Mouse (Mus musculus) liver, postnatal 0 days (tissue): ENCODE results near the gene Wwc1. TPM values are rescaled to one million over a fixed set of nuclear protein-coding genes. Genes with fewer than 3 reads are reported as not detected.

ENCODE experiments used
- ATAC-seq: fragments of 200-750 bp; cut with Nextera tagmentation; 2 replicates; pipeline ENCODE4 v1.8.0; 2017; ENCODE audit warnings: mild to moderate bottlenecking, moderate library complexity
- DNase-seq: peaks from one replicate; pipeline ENCODE4 v3.0.0-alpha.2; 2016
- H3K27ac ChIP-seq: fragments of 300-500 bp; sonication (generic); 2 replicates; pipeline ENCODE4 v1.5.1; 2014; ENCODE audit warnings: antibody characterized with exemption, moderate library complexity, mild to moderate bottlenecking, low read depth
- H3K27me3 ChIP-seq: fragments of 300-500 bp; sonication (generic); 2 replicates; pipeline ENCODE4 v1.6.1; 2014; ENCODE audit warnings: low read length, control low read depth, mixed read lengths; ENCODE audit not compliant: insufficient read depth
- H3K36me3 ChIP-seq: fragments of 300-500 bp; sonication (generic); replicated peaks from 2 replicates; pipeline ENCODE4 v1.6.1; 2014; ENCODE audit warnings: mild to moderate bottlenecking, control low read depth, low read length, moderate library complexity, mixed read lengths; ENCODE audit not compliant: insufficient read depth
- H3K4me1 ChIP-seq: fragments of 300-500 bp; sonication (generic); 2 replicates; pipeline ENCODE4 v1.6.1; 2014; ENCODE audit warnings: antibody characterized with exemption, mild to moderate bottlenecking, control low read depth; ENCODE audit not compliant: insufficient read depth
- H3K4me2 ChIP-seq: fragments of 300-500 bp; sonication (generic); 2 replicates; pipeline ENCODE4 v1.6.1; 2014; ENCODE audit warnings: low read depth, mild to moderate bottlenecking, low read length, moderate library complexity, mixed read lengths
- H3K4me3 ChIP-seq: fragments of 300-500 bp; sonication (generic); 2 replicates; pipeline ENCODE4 v1.5.1; 2014; ENCODE audit warnings: low read depth, low read length
- H3K9ac ChIP-seq: fragments of 300-500 bp; sonication (generic); replicated peaks from 2 replicates; pipeline ENCODE4 v1.6.1; 2014; ENCODE audit warnings: mild to moderate bottlenecking, moderate library complexity
- H3K9me3 ChIP-seq: fragments of 300-500 bp; sonication (generic); 2 replicates; pipeline ENCODE4 v1.6.1; 2016; ENCODE audit warnings: mild to moderate bottlenecking, control low read depth, low read length, mixed read lengths
- CTCF ChIP-seq: sonication (generic); IDR thresholded peaks from 2 replicates; pipeline ENCODE4 v1.5.1; 2016; ENCODE audit warnings: antibody characterized with exemption, low read depth
- EP300 ChIP-seq: IDR thresholded peaks from 2 replicates; pipeline ENCODE4 v1.6.1; 2016; ENCODE audit warnings: antibody characterized with exemption, low read depth, mild to moderate bottlenecking
- WGBS: fragments of 180-500 bp; shearing (Covaris S2); extraction: QIAGEN DNeasy Blood & Tissue Kit; methylation state at CpG from one replicate; pipeline ENCODE4 v1.1.7; 2014; ENCODE audit not compliant: insufficient replicate concordance; 5-methylcytosine and 5-hydroxymethylcytosine counted together
- polyA plus RNA-seq: library from polyadenylated mRNA; unstranded; fragments of >200 nt; fragmentation: Nextera tagmentation; extraction: Ambion mirVana; gene quantifications from 2 replicates; pipeline ENCODE4 v1.2.1, GENCODE M21; 2015

The Wwc1 gene
- polyA plus RNA-seq, 1 experiment from 2014 or later, result 6.3 TPM

DNA sequence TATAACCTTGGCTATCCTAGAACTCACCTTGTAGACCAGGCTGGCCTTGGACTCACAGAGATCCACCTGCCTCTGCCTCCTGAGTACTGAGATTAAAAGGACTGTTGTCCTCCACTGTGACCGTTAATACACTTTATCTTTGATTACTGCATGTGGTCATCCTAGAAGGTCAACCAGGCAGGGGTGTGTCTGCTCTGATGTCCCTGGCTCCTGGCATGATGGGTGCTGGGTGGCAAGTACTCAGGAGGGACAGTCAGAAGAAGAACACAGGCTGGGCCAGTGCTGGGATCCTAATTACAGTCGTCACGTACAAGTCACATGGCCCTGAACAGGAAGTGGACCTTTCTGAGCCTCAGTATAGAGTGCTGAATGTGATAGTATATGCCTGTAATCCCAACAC is 38.7 kb downstream of the Wwc1 start:
- no peak overlapping the region for H3K9ac ChIP-seq
- TF ChIP-seq CTCF (no peak), EP300 (no peak)
- DNase-seq (no peak), ATAC-seq (no peak)
- 51% methylated on average over 3 of the region's 3 CpGs for WGBS
- H3K4me3 ChIP-seq, result no peak overlapping the region
- no peak overlapping the region for H3K4me2 ChIP-seq
- no peaks in the 10 kb centered on the region for H3K9me3 ChIP-seq
- H3K27me3 ChIP-seq, result no peaks in the 10 kb centered on the region
- peaks cover 2% of the 10 kb centered on the region; the same call in 1 of the 2 replicates for H3K4me1 ChIP-seq
- no peaks in the 10 kb centered on the region for H3K36me3 ChIP-seq
- no peak overlapping the region for H3K27ac ChIP-seq

DNA sequence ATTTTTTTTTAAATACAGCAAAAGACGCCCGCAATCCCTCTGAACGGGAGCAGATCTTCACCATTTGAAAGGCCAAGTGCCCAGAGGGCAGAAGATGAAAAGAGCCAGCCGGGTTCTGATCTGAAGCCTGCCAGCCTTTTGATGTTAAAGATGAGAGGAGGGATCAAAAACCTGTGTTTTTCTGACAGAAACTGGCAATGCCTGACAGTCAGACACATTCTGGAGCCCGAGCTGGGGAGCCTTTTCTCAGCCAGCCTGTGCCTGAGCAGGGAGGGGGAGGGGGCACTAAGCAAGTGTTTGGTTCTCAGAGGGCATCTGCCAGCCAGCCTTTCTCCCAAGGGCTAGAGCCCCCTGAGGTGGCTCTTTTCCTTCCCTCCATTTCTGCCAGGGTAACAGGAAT is 39.3 kb downstream of the Wwc1 start:
- 60% methylated on average over 5 of the region's 5 CpGs for WGBS
- H3K4me2 ChIP-seq, result no peak overlapping the region
- H3K4me3 ChIP-seq, result no peak overlapping the region
- DNase-seq (no peak), ATAC-seq (no peak)
- no peaks in the 10 kb centered on the region for H3K36me3 ChIP-seq
- no peak overlapping the region for H3K27ac ChIP-seq
- TF ChIP-seq EP300, result no peak
- TF ChIP-seq CTCF, result no peak
- peaks cover 2% of the 10 kb centered on the region; the same call in 1 of the 2 replicates for H3K4me1 ChIP-seq
- no peaks in the 10 kb centered on the region for H3K9me3 ChIP-seq
- no peak overlapping the region for H3K9ac ChIP-seq
- H3K27me3 ChIP-seq, result no peaks in the 10 kb centered on the region

GRCm38 (mm10) chr11:35938790-35939385 is 41.4 kb downstream of the Wwc1 start:
- Histone ChIP-seq H3K27me3 (no peaks in the 10 kb centered on the region), H3K36me3 (no peaks in the 10 kb centered on the region), H3K4me1 (peaks cover 2% of the 10 kb centered on the region; the same call in 1 of the 2 replicates), H3K4me2 (no peak overlapping the region), H3K27ac (no peak overlapping the region), H3K9me3 (no peaks in the 10 kb centered on the region), H3K4me3 (no peak overlapping the region), H3K9ac (no peak overlapping the region)
- TF ChIP-seq CTCF (no peak), EP300 (no peak)
- DNase-seq, result no peak
- 53% methylated on average over 6 of the region's 6 CpGs for WGBS
- no peak for ATAC-seq

- Histone ChIP-seq H3K36me3 (no peaks in the 10 kb centered on the region), H3K9ac (no peak overlapping the region), H3K4me1 (peaks cover 6% of the 10 kb centered on the region; the same call in 1 of the 2 replicates), H3K9me3 (no peaks in the 10 kb centered on the region), H3K4me3 (no peak overlapping the region), H3K27ac (no peak overlapping the region), H3K4me2 (no peak overlapping the region), H3K27me3 (no peaks in the 10 kb centered on the region)
- no peak for TF ChIP-seq EP300
- no peak for TF ChIP-seq CTCF
- WGBS, result 39% methylated on average over 3 of the region's 3 CpGs
- no peak for ATAC-seq
- no peak for DNase-seq
Measured at GRCm38 (mm10) chr11:35935645-35936044, 44.7 kb downstream of the Wwc1 start.

DNA sequence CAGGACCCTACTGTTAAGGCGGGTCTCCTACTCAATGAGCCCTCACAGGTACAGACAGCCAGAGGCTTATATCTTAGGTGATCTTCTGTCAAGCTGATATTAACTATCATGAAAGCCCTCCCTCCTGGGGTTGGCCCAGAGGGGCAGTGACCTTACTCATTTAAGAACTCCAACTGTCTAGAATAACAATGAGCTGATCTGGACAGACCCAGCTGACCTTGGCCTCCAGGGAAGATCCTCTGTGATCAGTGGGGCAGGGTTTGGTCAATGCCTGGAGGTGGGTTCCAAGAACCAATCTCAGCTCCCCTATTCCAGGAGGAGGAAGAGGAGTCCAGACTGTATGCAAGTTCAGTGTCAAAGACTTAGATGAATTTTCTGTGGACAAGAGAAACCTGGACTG is 45.2 kb downstream of the Wwc1 start:
- DNase-seq, result no peak
- peaks cover 6% of the 10 kb centered on the region; the same call in 1 of the 2 replicates for H3K4me1 ChIP-seq
- H3K27me3 ChIP-seq, result no peaks in the 10 kb centered on the region
- H3K36me3 ChIP-seq, result no peaks in the 10 kb centered on the region
- no peak overlapping the region for H3K9ac ChIP-seq
- H3K27ac ChIP-seq, result no peak overlapping the region
- H3K9me3 ChIP-seq, result no peaks in the 10 kb centered on the region
- TF ChIP-seq EP300 (no peak), CTCF (no peak)
- no peak for ATAC-seq
- no peak overlapping the region for H3K4me2 ChIP-seq
- H3K4me3 ChIP-seq, result no peak overlapping the region
- WGBS, result 86% methylated on average over 1 of the region's 1 CpGs

DNA sequence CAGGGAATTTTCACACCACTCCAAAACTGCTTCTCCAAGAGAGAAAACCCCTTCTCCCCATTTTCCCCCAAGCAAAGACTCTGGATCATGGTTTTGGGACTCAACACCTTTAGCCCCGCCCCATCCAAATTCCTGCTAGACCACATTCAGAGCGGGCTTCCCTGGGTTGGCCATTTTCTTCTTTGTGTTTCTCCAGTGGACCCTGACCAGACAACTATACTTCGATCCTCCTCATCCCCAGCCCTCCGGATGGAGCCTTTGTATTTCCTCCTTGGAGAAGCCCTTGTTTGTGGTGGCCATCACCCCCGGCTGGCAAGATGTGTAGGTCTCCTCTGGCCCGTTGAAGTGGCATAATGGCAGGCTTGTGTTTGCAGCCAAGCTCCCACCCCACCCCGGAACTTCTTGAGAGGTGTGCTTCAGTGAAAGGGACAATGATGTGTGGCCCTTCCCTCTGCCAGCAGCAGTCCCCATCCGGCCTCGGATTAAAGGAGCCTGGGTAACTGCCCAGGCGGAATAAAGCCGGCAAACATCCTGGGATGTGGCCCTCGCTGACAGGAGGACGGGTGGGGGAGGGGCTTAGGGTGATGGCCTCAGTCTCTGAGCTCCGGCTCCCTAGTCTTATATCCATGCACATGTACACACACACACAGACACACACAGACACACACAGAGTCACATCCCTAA is 46.8 kb downstream of the Wwc1 start:
- no peak overlapping the region for H3K9ac ChIP-seq
- no peak overlapping the region for H3K27ac ChIP-seq
- peaks cover 4% of the 10 kb centered on the region; the same call in 1 of the 2 replicates for H3K4me1 ChIP-seq
- no peak overlapping the region for H3K4me2 ChIP-seq
- no peaks in the 10 kb centered on the region for H3K27me3 ChIP-seq
- no peaks in the 10 kb centered on the region for H3K9me3 ChIP-seq
- TF ChIP-seq CTCF (no peak), EP300 (no peak)
- DNase-seq, result no peak
- H3K4me3 ChIP-seq, result no peak overlapping the region
- no peaks in the 10 kb centered on the region for H3K36me3 ChIP-seq
- ATAC-seq, result no peak
- 40% methylated on average over 14 of the region's 14 CpGs for WGBS
